Mouse (Mus musculus) yolk sac, embryonic 10.5 days (tissue): ENCODE measurements around the gene Hs3st4.
A peak's percentile ranks its signal among the peaks of the same experiment; 100 is the strongest.

Experiments
- DNase-seq: peaks from one replicate; pipeline ENCODE4 v3.0.0-alpha.2; 2017; ENCODE audit warnings: low spot score

The Hs3st4 gene

GRCm38 (mm10) chr7:124347218-124348017 lies 364.7 kb downstream of the Hs3st4 start:
- DNase-seq: no peak

DNA sequence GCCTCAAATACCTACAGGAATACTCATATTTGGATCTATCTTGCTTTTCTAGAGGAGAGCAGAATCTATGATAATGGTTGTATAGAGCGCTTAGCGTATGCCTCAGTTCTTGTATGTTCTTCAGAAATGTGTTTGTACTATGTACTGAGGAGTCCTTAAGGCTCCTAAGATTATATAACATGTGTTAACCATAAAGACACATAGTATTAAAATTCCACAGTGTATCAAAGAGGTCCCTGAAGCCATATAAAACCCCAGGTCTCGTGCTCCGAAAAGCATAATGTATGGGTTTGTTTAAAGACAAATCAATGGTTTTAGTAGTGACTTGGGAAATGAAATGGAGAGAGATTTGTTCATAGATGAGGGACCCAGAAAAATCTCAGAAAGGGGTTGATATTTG lies 371.4 kb downstream of the Hs3st4 start:
- no peak for DNase-seq

GRCm38 (mm10) chr7:124358068-124358467 lies 375.4 kb downstream of the Hs3st4 start:
- DNase-seq: no peak

DNA sequence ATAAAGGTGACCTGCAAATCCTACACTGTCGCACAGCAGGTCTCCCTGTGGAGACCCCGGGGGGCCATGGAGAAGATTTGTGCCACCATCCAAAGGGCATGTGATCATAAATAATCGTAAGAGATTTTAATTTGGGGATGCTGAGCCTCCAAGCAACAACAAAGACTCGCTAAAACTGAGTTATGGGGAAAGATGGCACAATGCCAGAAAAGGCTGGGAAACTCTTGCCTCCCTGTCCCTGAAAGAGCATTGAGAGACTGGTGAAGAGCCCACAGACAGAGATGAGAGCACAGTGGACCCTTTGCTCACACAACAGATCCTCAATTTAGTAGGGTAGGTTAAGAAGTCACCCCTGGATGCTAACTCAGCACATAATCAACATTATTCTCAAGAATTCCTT lies 377.2 kb downstream of the Hs3st4 start:
- no peak for DNase-seq

DNA sequence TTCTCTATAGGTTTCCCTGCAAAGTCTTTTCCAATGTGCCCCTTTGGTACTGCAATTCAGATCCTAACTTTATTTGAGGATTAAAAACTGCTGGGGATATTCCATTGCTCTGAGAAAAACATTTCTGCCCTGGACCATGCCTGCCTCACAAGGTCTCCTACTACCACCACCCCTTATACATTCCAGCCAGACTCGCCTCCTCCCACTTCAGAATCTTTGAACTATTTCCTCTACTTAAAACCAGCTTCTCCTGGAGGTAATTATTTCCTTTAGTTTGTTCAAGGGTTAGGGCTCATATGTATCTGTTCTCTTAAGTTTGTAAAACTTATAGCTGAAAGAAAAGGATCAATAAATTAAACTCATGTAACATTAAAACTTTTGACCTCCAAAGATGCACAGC lies 389.6 kb downstream of the Hs3st4 start:
- DNase-seq: no peak

GRCm38 (mm10) chr7:124372697-124373096 lies 390.0 kb downstream of the Hs3st4 start:
- DNase-seq: no peak

- peak; percentile 3 for DNase-seq
Measured at GRCm38 (mm10) chr7:124383489-124383888, 400.8 kb downstream of the Hs3st4 start.

DNA sequence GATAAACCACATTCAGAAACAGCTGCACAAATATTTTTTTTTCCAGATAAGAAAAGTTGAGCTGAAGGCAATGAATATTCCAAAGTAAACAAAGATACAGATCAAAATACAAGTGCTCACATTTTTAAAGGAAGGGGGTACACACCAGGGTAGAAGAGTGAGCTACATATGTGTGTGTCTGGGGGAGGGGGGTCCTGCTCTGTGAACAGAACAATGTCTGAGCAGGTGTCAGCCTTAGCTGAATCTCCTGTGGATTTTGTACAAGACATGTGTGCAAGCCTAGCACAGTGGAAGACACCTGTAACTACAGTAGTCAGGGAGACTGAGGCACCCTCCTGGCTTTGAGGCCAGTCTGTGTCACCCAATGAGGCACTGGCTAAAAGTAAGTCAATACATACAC lies 416.5 kb downstream of the Hs3st4 start:
- DNase-seq: no peak

DNA sequence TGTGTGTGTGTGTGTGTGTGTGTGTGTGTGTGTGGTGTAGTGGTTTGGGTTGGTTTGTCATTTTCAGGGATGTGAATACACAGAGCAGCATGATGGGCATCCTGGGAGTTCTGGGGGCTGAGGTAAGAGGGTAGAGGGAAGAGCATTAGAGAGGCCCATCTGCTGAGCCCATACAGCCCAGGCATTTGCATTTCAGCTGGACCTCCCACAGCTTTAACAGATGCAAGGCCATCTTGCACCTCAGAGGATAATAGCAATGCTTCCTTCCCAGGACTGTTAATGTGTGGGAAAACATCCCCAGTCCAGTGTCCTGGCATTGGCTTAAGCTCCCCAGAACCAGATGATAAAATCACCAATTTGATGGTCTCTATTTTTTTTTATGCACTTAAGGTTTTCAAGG lies 444.3 kb downstream of the Hs3st4 start:
- no peak for DNase-seq
